In the genomic region with DNA sequence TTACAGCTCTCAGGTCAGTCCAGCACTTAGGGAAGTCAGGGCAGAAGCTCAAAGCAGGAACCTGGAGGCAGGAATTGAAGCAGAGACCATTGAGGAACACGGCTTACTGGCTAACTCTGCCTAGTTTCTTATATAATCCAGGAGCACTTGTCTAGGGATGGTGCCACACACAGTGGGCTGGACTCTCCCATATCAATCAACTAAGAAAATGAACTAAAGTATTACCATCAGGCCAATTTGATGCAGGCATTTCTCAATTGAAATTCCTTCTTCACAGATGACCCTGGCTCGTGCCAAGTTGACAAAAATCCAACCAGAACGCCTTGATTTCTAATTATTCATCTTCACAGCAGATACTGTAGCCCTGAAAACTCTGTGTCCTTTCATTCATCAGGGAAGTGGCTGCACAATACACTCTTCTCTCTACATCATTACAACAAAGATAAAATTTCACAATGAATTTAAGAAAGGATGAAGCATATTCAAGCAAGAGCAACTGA, we compare ENCODE assay signal across 21 mouse cellular contexts. TPM values are rescaled to one million over a fixed set of nuclear protein-coding genes. Genes with fewer than 3 reads are reported as not detected.
DNase-seq lines count a peak whose midpoint lies in the region; TF ChIP-seq lines count a peak whose summit lies in the region.
"Had no signal": no experiment of that assay in that cellular context is flagged by ENCODE, and none has a peak within 500 bp of the region (broad histone marks: within the 10 kb centered on the region; RNA-seq: fewer than 3 reads in every experiment).

No protein-coding gene starts in this region.

- H3K4me3 ChIP-seq in layer of hippocampus, adult 2 months, result no peak overlapping the region
- H3K4me3 ChIP-seq: forebrain, embryonic 13.5 days; heart, embryonic 13.5 days; hindbrain, embryonic 15.5 days; midbrain, embryonic 10.5 days; myocyte; neural tube, embryonic 13.5 days had no signal

- peak overlapping the region; percentile 53; the same call in 1 of the 2 replicates for H3K27ac ChIP-seq in layer of hippocampus, adult 2 months
- H3K27ac ChIP-seq: forebrain, embryonic 13.5 days; heart, embryonic 13.5 days; hindbrain, embryonic 15.5 days; macrophage; midbrain, embryonic 10.5 days; neural tube, embryonic 13.5 days had no signal

- TF ChIP-seq CTCF in layer of hippocampus, adult 2 months (conservative IDR thresholded peaks at IDR 0.05), result no peak

- DNase-seq in gastrocnemius, postnatal 25 days, result peak; percentile 31
- DNase-seq in gastrocnemius, adult 8-10 months (ENCODE audit: low spot score in 2 of 2), result no peak
- no peak for DNase-seq in layer of hippocampus, adult 2 months (ENCODE audit: low spot score in 2 of 2)
- no peak for DNase-seq in layer of hippocampus, postnatal 36 days
- DNase-seq in adrenal gland, postnatal 14 days, result peak; percentile 46
- DNase-seq in skeletal muscle tissue, adult 2 months (ENCODE audit: low read depth, low spot score), result peak; percentile 13
- DNase-seq in embryo, embryonic 10.5 days (ENCODE audit: low spot score), result no peak
- DNase-seq: cerebellum, adult 18-20 months; cerebellum, postnatal 25 days; gastrocnemius, postnatal 14 days; kidney, adult 8-10 months; kidney, postnatal 14 days; right cerebral cortex, postnatal 25 days; thymus, postnatal 14 days had no signal

RNA-seq across cellular contexts. Expression of gene Ranbp6, which starts 25.9 kb away (rescaled TPM):
- total RNA-seq in gastrocnemius, postnatal 25 days (2021), result 1 to 10 TPM; 8.0 to 8.1 TPM
- 10 to 100 TPM; 10.1 to 12.5 (median 10.7) TPM for total RNA-seq in gastrocnemius, adult 8-10 months (2022)
- 10 to 100 TPM; 34.7 TPM for total RNA-seq in layer of hippocampus, adult 2 months (2021)
- total RNA-seq in layer of hippocampus, postnatal 36 days (2021), result 10 to 100 TPM; 37.4 to 39.2 TPM
- total RNA-seq in adrenal gland, postnatal 14 days (2021), result 13.4 and 16.7 TPM in 2 replicates

RNA-seq across cellular contexts. Expression of gene 9930021J03Rik, which starts 32.9 kb away (rescaled TPM):
- total RNA-seq in gastrocnemius, postnatal 25 days (2021), result 10 to 100 TPM in 1 of 2 experiments, 1 to 10 TPM in 1; 9.7 to 11.0 TPM
- total RNA-seq in gastrocnemius, adult 8-10 months (2022), result 10 to 100 TPM; 10.9 to 15.6 (median 11.8) TPM
- 10 to 100 TPM; 40.9 to 41.2 TPM for total RNA-seq in layer of hippocampus, adult 2 months (2021)
- 10 to 100 TPM; 38.4 to 39.7 TPM for total RNA-seq in layer of hippocampus, postnatal 36 days (2021)
- 16.4 and 16.6 TPM in 2 replicates for total RNA-seq in adrenal gland, postnatal 14 days (2021)

Comparison
In these comparisons a context has a peak if more than half of its experiments do, and no peak if none do; other contexts are left out.
1. DNase-seq: peak in gastrocnemius, postnatal 25 days (single experiment), adrenal gland, postnatal 14 days (single experiment) and skeletal muscle tissue, adult 2 months (single experiment); none in gastrocnemius, adult 8-10 months (0 of 2), layer of hippocampus, adult 2 months (0 of 2), layer of hippocampus, postnatal 36 days (0 of 2) and embryo, embryonic 10.5 days (single experiment).